ENCODE assay signal across 8 mouse cellular contexts in genomic region chr2:35680833-35681232, GRCm38 (mm10).
A peak's percentile ranks its signal among the peaks of the same experiment; 100 is the strongest.
DNase-seq lines count a peak whose midpoint lies in the region; ATAC-seq and TF ChIP-seq lines count a peak whose summit lies in the region.

No protein-coding gene starts in this region.

- no peak overlapping the region for H3K4me3 ChIP-seq in heart, embryonic 12.5 days
- no peak overlapping the region for H3K4me3 ChIP-seq in heart, postnatal 0 days (ENCODE audit: low read depth, low read length)
- no peak overlapping the region for H3K4me3 ChIP-seq in lung, embryonic 16.5 days (ENCODE audit: low read length)

- peaks cover 100% of the 10 kb centered on the region for H3K4me1 ChIP-seq in heart, embryonic 12.5 days (replicated peaks)
- peaks cover 99% of the 10 kb centered on the region for H3K4me1 ChIP-seq in heart, postnatal 0 days (ENCODE audit: control insufficient read depth, insufficient read depth)
- H3K4me1 ChIP-seq in lung, embryonic 16.5 days (replicated peaks; ENCODE audit: control insufficient read depth, insufficient read depth, low read length): peaks cover 84% of the 10 kb centered on the region

- H3K4me2 ChIP-seq in heart, embryonic 12.5 days: peak overlapping the region; percentile 29
- H3K4me2 ChIP-seq in heart, postnatal 0 days (ENCODE audit: low read depth, low read length): no peak overlapping the region; the same call in 1 of the 2 replicates
- H3K4me2 ChIP-seq in lung, embryonic 16.5 days (ENCODE audit: low read depth, low read length): no peak overlapping the region; the same call in 1 of the 2 replicates

- TF ChIP-seq EP300 in heart, postnatal 0 days (IDR thresholded peaks at IDR 0.05; ENCODE audit: low read depth): no peak

- peak; percentile 42 for ATAC-seq in heart, embryonic 12.5 days (ENCODE audit: insufficient number of reproducible peaks, low FRiP score)
- 0 out of 2 replicates have a peak, but pooled peaks have one; percentile 13 for ATAC-seq in heart, postnatal 0 days (ENCODE audit: insufficient read depth, low read depth)
- peak; percentile 63 for ATAC-seq in lung, embryonic 16.5 days (ENCODE audit: low read depth)

- peak overlapping the region; percentile 62 for H3K9ac ChIP-seq in heart, embryonic 12.5 days
- peak overlapping the region; percentile 18; the same call in 1 of the 2 replicates for H3K9ac ChIP-seq in heart, postnatal 0 days (replicated peaks; ENCODE audit: low read depth, low read length)
- no peak overlapping the region for H3K9ac ChIP-seq in lung, embryonic 16.5 days (ENCODE audit: low read length)

- DNase-seq in heart, adult 8-10 months (ENCODE audit: low spot score): no peak
- DNase-seq in NIH3T3 (ENCODE audit: low read depth): peak; percentile 37
- DNase-seq in heart, postnatal 0 days (ENCODE audit: low spot score): peak; percentile 57
- no peak for DNase-seq in layer of hippocampus, postnatal 10 days (ENCODE audit: low spot score in 2 of 2)
- DNase-seq in gastrocnemius, postnatal 10 days: no peak
- DNase-seq in thymus, postnatal 25 days: no peak

- no peaks in the 10 kb centered on the region for H3K9me3 ChIP-seq in heart, embryonic 12.5 days (replicated peaks)
- no peaks in the 10 kb centered on the region for H3K9me3 ChIP-seq in heart, postnatal 0 days (replicated peaks; ENCODE audit: control insufficient read depth, low read length)
- H3K9me3 ChIP-seq in lung, embryonic 16.5 days (ENCODE audit: control insufficient read depth, low read length): no peaks in the 10 kb centered on the region

- peak overlapping the region; percentile 89 for H3K27ac ChIP-seq in heart, embryonic 12.5 days (ENCODE audit: poor library complexity, severe bottlenecking)
- peak overlapping the region; percentile 82 for H3K27ac ChIP-seq in heart, postnatal 0 days (ENCODE audit: low read depth)
- peak overlapping the region; percentile 85 for H3K27ac ChIP-seq in lung, embryonic 16.5 days (ENCODE audit: low read length)

- no peaks in the 10 kb centered on the region for H3K36me3 ChIP-seq in heart, embryonic 12.5 days
- no peaks in the 10 kb centered on the region for H3K36me3 ChIP-seq in heart, postnatal 0 days (replicated peaks; ENCODE audit: control insufficient read depth, insufficient read depth, low read length)
- H3K36me3 ChIP-seq in lung, embryonic 16.5 days (ENCODE audit: control insufficient read depth, insufficient read depth, low read length): no peaks in the 10 kb centered on the region

- H3K27me3 ChIP-seq in heart, embryonic 12.5 days (replicated peaks): no peaks in the 10 kb centered on the region
- H3K27me3 ChIP-seq in heart, postnatal 0 days (ENCODE audit: control insufficient read depth, insufficient read depth, low read length): no peaks in the 10 kb centered on the region
- no peaks in the 10 kb centered on the region for H3K27me3 ChIP-seq in lung, embryonic 16.5 days (ENCODE audit: control insufficient read depth, insufficient read depth, low read depth, low read length)

- WGBS in heart, embryonic 12.5 days: 17% methylated on average over 6 of the region's 6 CpGs
- WGBS in heart, postnatal 0 days: 8% methylated on average over 6 of the region's 6 CpGs
- WGBS in lung, embryonic 16.5 days: 2% methylated on average over 6 of the region's 6 CpGs

- TF ChIP-seq CTCF in heart, postnatal 0 days (IDR thresholded peaks at IDR 0.05; ENCODE audit: low read depth): no peak

Comparison
In these comparisons a context has a peak if more than half of its experiments do, and no peak if none do; other contexts are left out.
1. DNase-seq: peak in NIH3T3 (single experiment) and heart, postnatal 0 days (single experiment); none in heart, adult 8-10 months (single experiment), layer of hippocampus, postnatal 10 days (0 of 2), gastrocnemius, postnatal 10 days (single experiment) and thymus, postnatal 25 days (single experiment).
2. ATAC-seq: peak in every context shown above with its lines; median percentile 63 in lung, embryonic 16.5 days; 42 in heart, embryonic 12.5 days; 13 in heart, postnatal 0 days.
3. Peak in every context shown above with its lines, with median percentiles within 50 percentile points of each other: H3K27ac ChIP-seq.